Comparison of ENCODE assay signal across 8 mouse cellular contexts in the genomic region with DNA sequence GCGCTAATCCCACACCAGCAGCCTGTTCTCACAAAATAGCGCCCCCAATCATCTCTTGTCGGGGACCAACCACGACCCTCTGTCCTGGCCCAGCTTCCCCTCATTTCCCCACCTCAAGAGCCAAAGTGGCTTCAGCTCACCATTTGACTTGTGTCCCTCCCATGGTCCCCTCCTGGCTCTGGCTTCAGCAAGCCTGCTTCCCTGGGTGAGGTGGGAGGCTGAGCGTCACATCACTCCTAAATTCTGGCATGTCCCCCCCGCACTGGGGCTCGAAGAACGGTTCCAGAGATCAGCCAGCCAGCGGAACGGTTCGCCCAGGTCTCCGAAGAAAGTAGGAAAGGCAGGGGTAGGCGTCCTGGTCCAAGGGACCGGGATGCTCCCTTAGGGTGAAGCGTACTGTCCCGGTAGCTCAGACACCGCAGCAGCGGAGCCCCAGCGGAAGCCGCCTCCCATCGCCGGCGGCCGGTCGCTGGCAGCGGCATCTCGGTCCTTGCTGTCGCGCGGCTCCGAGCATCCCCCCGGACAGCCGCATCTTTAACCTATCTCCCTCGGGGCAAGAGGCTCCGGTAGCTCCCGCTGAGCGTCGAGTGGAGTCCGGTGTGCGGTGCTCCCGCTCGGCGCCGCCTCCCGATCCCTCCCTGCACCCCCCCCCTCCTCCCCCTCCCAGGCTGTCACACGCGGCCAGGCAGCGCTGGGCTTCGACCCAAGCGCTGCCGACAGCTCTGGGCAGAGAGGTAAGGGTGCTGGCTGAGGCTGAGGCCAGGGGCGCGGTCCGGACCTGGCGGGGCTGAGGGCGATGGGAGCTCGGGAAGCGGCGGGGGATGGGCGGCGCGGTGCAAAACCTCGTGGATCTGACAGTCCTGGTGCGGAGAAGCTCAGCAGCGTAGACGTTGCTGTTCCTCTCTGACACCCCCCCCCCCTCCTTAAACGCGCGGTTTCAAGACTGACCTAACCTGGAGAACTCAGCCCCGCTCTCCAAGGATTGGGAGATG. TPM values are rescaled to one million over a fixed set of nuclear protein-coding genes. Genes with fewer than 3 reads are reported as not detected.
DNase-seq lines count a peak whose midpoint lies in the region; ATAC-seq lines count a peak whose summit lies in the region.

No protein-coding gene starts in this region.

- no peaks in the 10 kb centered on the region for H3K9me3 ChIP-seq in embryonic facial prominence, embryonic 12.5 days
- H3K9me3 ChIP-seq in heart, embryonic 15.5 days (replicated peaks) = no peaks in the 10 kb centered on the region
- no peaks in the 10 kb centered on the region for H3K9me3 ChIP-seq in liver, embryonic 16.5 days (replicated peaks; ENCODE audit: control insufficient read depth, low read length)
- no peaks in the 10 kb centered on the region for H3K9me3 ChIP-seq in neural tube, embryonic 11.5 days (ENCODE audit: control insufficient read depth, low read length)

- no peak overlapping the region for H3K27ac ChIP-seq in embryonic facial prominence, embryonic 12.5 days
- 0 out of 2 replicates have a peak overlapping the region, but pooled peaks have one; percentile 24 for H3K27ac ChIP-seq in heart, embryonic 15.5 days
- H3K27ac ChIP-seq in liver, embryonic 16.5 days (ENCODE audit: low read length) = no peak overlapping the region
- H3K27ac ChIP-seq in neural tube, embryonic 11.5 days (ENCODE audit: low read depth, low read length) = 0 out of 2 replicates have a peak overlapping the region, but pooled peaks have one; percentile 46

- peak overlapping the region; percentile 61 for H3K4me3 ChIP-seq in embryonic facial prominence, embryonic 12.5 days
- peak overlapping the region; percentile 65 for H3K4me3 ChIP-seq in heart, embryonic 15.5 days
- peak overlapping the region; percentile 54 for H3K4me3 ChIP-seq in liver, embryonic 16.5 days (ENCODE audit: low read depth, low read length)
- H3K4me3 ChIP-seq in neural tube, embryonic 11.5 days (ENCODE audit: low read depth, low read length) = peak overlapping the region; percentile 56

- peak overlapping the region; percentile 100 for H3K4me2 ChIP-seq in embryonic facial prominence, embryonic 12.5 days (replicated peaks)
- H3K4me2 ChIP-seq in heart, embryonic 15.5 days = peak overlapping the region; percentile 99
- peak overlapping the region; percentile 73 for H3K4me2 ChIP-seq in liver, embryonic 16.5 days (ENCODE audit: low read depth, low read length)
- peak overlapping the region; percentile 100 for H3K4me2 ChIP-seq in neural tube, embryonic 11.5 days (ENCODE audit: low read depth)

- H3K4me1 ChIP-seq in embryonic facial prominence, embryonic 12.5 days = peaks cover 18% of the 10 kb centered on the region
- peaks cover 28% of the 10 kb centered on the region for H3K4me1 ChIP-seq in heart, embryonic 15.5 days (replicated peaks)
- peaks cover 12% of the 10 kb centered on the region for H3K4me1 ChIP-seq in liver, embryonic 16.5 days (ENCODE audit: control insufficient read depth, low read depth, low read length)
- peaks cover 21% of the 10 kb centered on the region for H3K4me1 ChIP-seq in neural tube, embryonic 11.5 days (ENCODE audit: control insufficient read depth, insufficient read depth, low read length)

- peak; percentile 40 for ATAC-seq in activated CD4-positive, CD25-positive, alpha-beta regulatory T cell, adult 4 months
- peak; percentile 42 for ATAC-seq in embryonic facial prominence, embryonic 12.5 days (ENCODE audit: insufficient number of reproducible peaks, insufficient read depth, low FRiP score, low TSS enrichment)
- peak; percentile 32; the same call in 1 of the 2 replicates for ATAC-seq in heart, embryonic 15.5 days (replicated peaks; ENCODE audit: insufficient number of reproducible peaks, insufficient read depth, low FRiP score, low read depth)
- no peak for ATAC-seq in liver, embryonic 16.5 days (ENCODE audit: low read depth)
- peak; percentile 68 for ATAC-seq in neural tube, embryonic 11.5 days (ENCODE audit: insufficient read depth, low FRiP score, low TSS enrichment)

- peaks cover 23% of the 10 kb centered on the region for H3K36me3 ChIP-seq in embryonic facial prominence, embryonic 12.5 days
- peaks cover 16% of the 10 kb centered on the region for H3K36me3 ChIP-seq in heart, embryonic 15.5 days
- no peaks in the 10 kb centered on the region for H3K36me3 ChIP-seq in liver, embryonic 16.5 days (ENCODE audit: control insufficient read depth, insufficient read depth)
- H3K36me3 ChIP-seq in neural tube, embryonic 11.5 days (ENCODE audit: control insufficient read depth, insufficient read depth, low read length) = no peaks in the 10 kb centered on the region

- WGBS in embryonic facial prominence, embryonic 12.5 days = under 1% methylated on average over 68 of the region's 70 CpGs
- under 1% methylated on average over 70 of the region's 70 CpGs for WGBS in heart, embryonic 15.5 days
- under 1% methylated on average over 68 of the region's 70 CpGs for WGBS in liver, embryonic 16.5 days (ENCODE audit: insufficient replicate concordance)
- WGBS in neural tube, embryonic 11.5 days = under 1% methylated on average over 62 of the region's 70 CpGs

- peak; percentile 66 for DNase-seq in 3134 (ENCODE audit: extremely low read depth, insufficient read length, low spot score)
- peak; percentile 41 to 57 for DNase-seq in kidney, postnatal 4 days
- peak; percentile 52 for DNase-seq in neural tube, embryonic 11.5 days (ENCODE audit: low spot score)
- peak; percentile 29 for DNase-seq in thymus, postnatal 25 days

- peak overlapping the region; percentile 56 for H3K9ac ChIP-seq in embryonic facial prominence, embryonic 12.5 days
- H3K9ac ChIP-seq in heart, embryonic 15.5 days = peak overlapping the region; percentile 58
- peak overlapping the region; percentile 14; the same call in 1 of the 2 replicates for H3K9ac ChIP-seq in liver, embryonic 16.5 days (ENCODE audit: low read depth, low read length)
- H3K9ac ChIP-seq in neural tube, embryonic 11.5 days (ENCODE audit: low read length) = peak overlapping the region; percentile 67

- H3K27me3 ChIP-seq in embryonic facial prominence, embryonic 12.5 days = peaks cover 10% of the 10 kb centered on the region; the same call in 1 of the 2 replicates
- H3K27me3 ChIP-seq in heart, embryonic 15.5 days = peaks cover 14% of the 10 kb centered on the region; the same call in 1 of the 2 replicates
- peaks cover 42% of the 10 kb centered on the region for H3K27me3 ChIP-seq in liver, embryonic 16.5 days (ENCODE audit: control insufficient read depth, insufficient read depth, low read depth, low read length)
- H3K27me3 ChIP-seq in neural tube, embryonic 11.5 days (ENCODE audit: control insufficient read depth, insufficient read depth, low read length) = 0 out of 2 replicates have a peak, but pooled peaks cover 5% of the 10 kb centered on the region

RNA-seq across cellular contexts. Expression of gene Dlat, which starts 39.1 kb away (rescaled TPM):
- polyA plus RNA-seq in activated CD4-positive, CD25-positive, alpha-beta regulatory T cell, adult 4 months (2017; shearing (Covaris generic)) = 10 to 100 TPM; 15.8 to 18.2 TPM
- 44.4 and 47.4 TPM in 2 replicates for polyA plus RNA-seq in embryonic facial prominence, embryonic 12.5 days (2016; fragmentation: Nextera tagmentation; extraction: Ambion mirVana)
- 125 and 140 TPM in 2 replicates for polyA plus RNA-seq in heart, embryonic 15.5 days (2015; fragmentation: Nextera tagmentation; extraction: Ambion mirVana)
- polyA plus RNA-seq in liver, embryonic 16.5 days (2015; fragmentation: Nextera tagmentation; extraction: Ambion mirVana) = 21.6 and 22.5 TPM in 2 replicates
- polyA plus RNA-seq in neural tube, embryonic 11.5 days (2014; fragmentation: Nextera tagmentation; extraction: Ambion mirVana) = 70.6 and 74.9 TPM in 2 replicates

RNA-seq across cellular contexts. Expression of gene Dixdc1, which starts 40.6 kb away (rescaled TPM):
- polyA plus RNA-seq in activated CD4-positive, CD25-positive, alpha-beta regulatory T cell, adult 4 months (2017; shearing (Covaris generic)) = under 1 TPM in 1 of 2 experiments, not detected in 1; 0.60 TPM
- 20.2 and 20.8 TPM in 2 replicates for polyA plus RNA-seq in embryonic facial prominence, embryonic 12.5 days (2016; fragmentation: Nextera tagmentation; extraction: Ambion mirVana)
- polyA plus RNA-seq in heart, embryonic 15.5 days (2015; fragmentation: Nextera tagmentation; extraction: Ambion mirVana) = 9.1 and 9.2 TPM in 2 replicates
- 2.2 and 2.7 TPM in 2 replicates for polyA plus RNA-seq in liver, embryonic 16.5 days (2015; fragmentation: Nextera tagmentation; extraction: Ambion mirVana)
- 27.4 and 33.0 TPM in 2 replicates for polyA plus RNA-seq in neural tube, embryonic 11.5 days (2014; fragmentation: Nextera tagmentation; extraction: Ambion mirVana)

RNA-seq across cellular contexts. Expression of gene 2310030G06Rik, which starts 47.6 kb away (rescaled TPM):
- polyA plus RNA-seq in activated CD4-positive, CD25-positive, alpha-beta regulatory T cell, adult 4 months (2017; shearing (Covaris generic)) = not detected
- 4.5 and 4.6 TPM in 2 replicates for polyA plus RNA-seq in embryonic facial prominence, embryonic 12.5 days (2016; fragmentation: Nextera tagmentation; extraction: Ambion mirVana)
- 8.7 and 9.2 TPM in 2 replicates for polyA plus RNA-seq in heart, embryonic 15.5 days (2015; fragmentation: Nextera tagmentation; extraction: Ambion mirVana)
- polyA plus RNA-seq in liver, embryonic 16.5 days (2015; fragmentation: Nextera tagmentation; extraction: Ambion mirVana) = 4.6 and 5.2 TPM in 2 replicates
- polyA plus RNA-seq in neural tube, embryonic 11.5 days (2014; fragmentation: Nextera tagmentation; extraction: Ambion mirVana) = 1.1 and 1.3 TPM in 2 replicates

RNA-seq across cellular contexts. Expression of gene Cryab, which starts 52.4 kb away (rescaled TPM):
- polyA plus RNA-seq in activated CD4-positive, CD25-positive, alpha-beta regulatory T cell, adult 4 months (2017; shearing (Covaris generic)) = 1 to 10 TPM; 3.7 to 4.5 TPM
- polyA plus RNA-seq in embryonic facial prominence, embryonic 12.5 days (2016; fragmentation: Nextera tagmentation; extraction: Ambion mirVana) = 25.4 and 36.0 TPM in 2 replicates
- 978 and 1,330 TPM in 2 replicates for polyA plus RNA-seq in heart, embryonic 15.5 days (2015; fragmentation: Nextera tagmentation; extraction: Ambion mirVana)
- 9.9 and 16.1 TPM in 2 replicates for polyA plus RNA-seq in liver, embryonic 16.5 days (2015; fragmentation: Nextera tagmentation; extraction: Ambion mirVana)
- polyA plus RNA-seq in neural tube, embryonic 11.5 days (2014; fragmentation: Nextera tagmentation; extraction: Ambion mirVana) = 12.8 and 14.4 TPM in 2 replicates

RNA-seq across cellular contexts. Expression of gene Hspb2, which starts 53.4 kb away (rescaled TPM):
- 1 to 10 TPM in 1 of 2 experiments, not detected in 1; 1.3 TPM for polyA plus RNA-seq in activated CD4-positive, CD25-positive, alpha-beta regulatory T cell, adult 4 months (2017; shearing (Covaris generic))
- polyA plus RNA-seq in embryonic facial prominence, embryonic 12.5 days (2016; fragmentation: Nextera tagmentation; extraction: Ambion mirVana) = 8.5 and 10.1 TPM in 2 replicates
- 236 and 268 TPM in 2 replicates for polyA plus RNA-seq in heart, embryonic 15.5 days (2015; fragmentation: Nextera tagmentation; extraction: Ambion mirVana)
- polyA plus RNA-seq in liver, embryonic 16.5 days (2015; fragmentation: Nextera tagmentation; extraction: Ambion mirVana) = 1.7 and 2.7 TPM in 2 replicates
- polyA plus RNA-seq in neural tube, embryonic 11.5 days (2014; fragmentation: Nextera tagmentation; extraction: Ambion mirVana) = 8.4 and 8.6 TPM in 2 replicates

Comparison
In these comparisons a context has a peak if more than half of its experiments do, and no peak if none do; other contexts are left out.
1. H3K27ac ChIP-seq: peak in heart, embryonic 15.5 days (single experiment) and neural tube, embryonic 11.5 days (single experiment); none in embryonic facial prominence, embryonic 12.5 days (single experiment) and liver, embryonic 16.5 days (single experiment).
2. H3K9ac ChIP-seq: peak in every context shown above with its lines; median percentile 67 in neural tube, embryonic 11.5 days; 58 in heart, embryonic 15.5 days; 56 in embryonic facial prominence, embryonic 12.5 days; 14 in liver, embryonic 16.5 days.
3. Peak in every context shown above with its lines, with median percentiles within 50 percentile points of each other: DNase-seq, H3K4me2 ChIP-seq and H3K4me3 ChIP-seq.